Mouse (Mus musculus) limb, embryonic 12.5 days (tissue): ENCODE data around the gene H2al1b. TPM values are rescaled to one million over a fixed set of nuclear protein-coding genes. Genes with fewer than 3 reads are reported as not detected.
A peak's percentile ranks its signal among the peaks of the same experiment; 100 is the strongest.
"Not testable (repeated sequence)": the region's sequence is repeated elsewhere in the genome, so short reads cannot be mapped to it uniquely, and the experiment has no call there.

Source experiments
- ATAC-seq: fragments of 200-750 bp; cut with Nextera tagmentation; 2 replicates; pipeline ENCODE4 v1.8.0; 2017; ENCODE audit warnings: low read depth, moderate TSS enrichment; ENCODE audit not compliant: insufficient number of reproducible peaks, insufficient read depth, low FRiP score, low TSS enrichment
- H3K27ac ChIP-seq: fragments of 300-500 bp; sonication (generic); 2 replicates; pipeline ENCODE4 v1.5.1; 2016; ENCODE audit warnings: mild to moderate bottlenecking, moderate library complexity
- H3K27me3 ChIP-seq: fragments of 300-500 bp; sonication (generic); 2 replicates; pipeline ENCODE4 v1.6.1; 2016; ENCODE audit warnings: mild to moderate bottlenecking, moderate library complexity
- H3K36me3 ChIP-seq: fragments of 300-500 bp; sonication (generic); 2 replicates; pipeline ENCODE4 v1.6.1; 2016; ENCODE audit warnings: mild to moderate bottlenecking, moderate library complexity
- H3K4me1 ChIP-seq: fragments of 300-500 bp; sonication (generic); replicated peaks from 2 replicates; pipeline ENCODE4 v1.6.1; 2016
- H3K4me2 ChIP-seq: fragments of 300-500 bp; sonication (generic); 2 replicates; pipeline ENCODE4 v1.6.1; 2016; ENCODE audit warnings: mild to moderate bottlenecking, moderate library complexity
- H3K4me3 ChIP-seq: fragments of 300-500 bp; sonication (generic); replicated peaks from 2 replicates; pipeline ENCODE4 v1.5.1; 2016; ENCODE audit warnings: mild to moderate bottlenecking
- H3K9ac ChIP-seq: fragments of 300-500 bp; sonication (generic); replicated peaks from 2 replicates; pipeline ENCODE4 v1.6.1; 2016; ENCODE audit warnings: mild to moderate bottlenecking, moderate library complexity
- H3K9me3 ChIP-seq: fragments of 300-500 bp; sonication (generic); 2 replicates; pipeline ENCODE4 v1.6.1; 2016; ENCODE audit warnings: mild to moderate bottlenecking, moderate library complexity
- WGBS: fragments of 180-500 bp; shearing (Covaris S2); methylation state at CpG from one replicate; pipeline ENCODE4 v1.1.7; 2016; 5-methylcytosine and 5-hydroxymethylcytosine counted together
- polyA plus RNA-seq: library from polyadenylated mRNA; unstranded; fragments of >200 nt; fragmentation: Nextera tagmentation; extraction: Ambion mirVana; gene quantifications from 2 replicates; pipeline ENCODE4 v1.2.1, GENCODE M21; 2016

H2al1b gene
- polyA plus RNA-seq, 1 experiment from 2014 or later, result not detected

- Histone ChIP-seq H3K4me3 (no peak overlapping the region), H3K27me3 (peaks cover 36% of the 10 kb centered on the region), H3K27ac (no peak overlapping the region), H3K9me3 (no peaks in the 10 kb centered on the region), H3K4me2 (no peak overlapping the region), H3K4me1 (no peaks in the 10 kb centered on the region), H3K9ac (no peak overlapping the region), H3K36me3 (no peaks in the 10 kb centered on the region)
- 74% methylated on average over 4 of the region's 4 CpGs for WGBS
- no peak for ATAC-seq
These were observed 13.0 kb upstream of the H2al1b start for GRCm38 (mm10) chrX:11289244-11289643.

GRCm38 (mm10) chrX:11298957-11299356, 3.3 kb upstream of the H2al1b start, which contains the start of gene H2al1a:
Gene H2al1a, plus strand, starts transcription at chrX:11299257.
- not testable (repeated sequence) for H3K36me3 ChIP-seq, H3K4me1 ChIP-seq, H3K9ac ChIP-seq, H3K27ac ChIP-seq, ATAC-seq, H3K27me3 ChIP-seq, H3K4me2 ChIP-seq, H3K4me3 ChIP-seq, H3K9me3 ChIP-seq
- no CpG with 5 or more reads among the region's 3 CpGs for WGBS

- H3K36me3 ChIP-seq, H3K4me1 ChIP-seq, H3K9ac ChIP-seq, ATAC-seq, H3K27ac ChIP-seq, H3K27me3 ChIP-seq, H3K4me2 ChIP-seq, H3K9me3 ChIP-seq, H3K4me3 ChIP-seq: not testable (repeated sequence)
- 83% methylated on average over 1 of the region's 6 CpGs for WGBS
These were observed 3.1 kb downstream of the H2al1b start, which contains the start of gene H2al1c for GRCm38 (mm10) chrX:11305355-11305754. Gene H2al1c, plus strand, starts transcription at chrX:11305655.

- H3K4me1 ChIP-seq, H3K27ac ChIP-seq, H3K9ac ChIP-seq, H3K27me3 ChIP-seq, H3K36me3 ChIP-seq, H3K9me3 ChIP-seq, H3K4me2 ChIP-seq, ATAC-seq, H3K4me3 ChIP-seq: not testable (repeated sequence)
- no CpG with 5 or more reads among the region's 6 CpGs for WGBS
These were observed 6.3 kb downstream of the H2al1b start, which contains the start of gene H2al1d for GRCm38 (mm10) chrX:11308524-11308923. Gene H2al1d, plus strand, starts transcription at chrX:11308824.

GRCm38 (mm10) chrX:11311634-11312033, 9.4 kb downstream of the H2al1b start, which contains the start of gene H2al1e:
Gene H2al1e, plus strand, starts transcription at chrX:11311934.
- not testable (repeated sequence) for H3K9ac ChIP-seq, H3K4me1 ChIP-seq, ATAC-seq, H3K4me3 ChIP-seq, H3K9me3 ChIP-seq, H3K36me3 ChIP-seq, H3K27ac ChIP-seq, H3K27me3 ChIP-seq, H3K4me2 ChIP-seq
- no CpG with 5 or more reads among the region's 3 CpGs for WGBS

GRCm38 (mm10) chrX:11314858-11315257, 12.6 kb downstream of the H2al1b start, which contains the start of gene H2al1f:
Gene H2al1f, plus strand, starts transcription at chrX:11315158.
- H3K9me3 ChIP-seq, H3K9ac ChIP-seq, H3K4me2 ChIP-seq, H3K4me3 ChIP-seq, H3K27me3 ChIP-seq, H3K4me1 ChIP-seq, ATAC-seq, H3K36me3 ChIP-seq, H3K27ac ChIP-seq: not testable (repeated sequence)
- WGBS, result no CpG with 5 or more reads among the region's 6 CpGs

- not testable (repeated sequence) for H3K9ac ChIP-seq, H3K9me3 ChIP-seq, ATAC-seq, H3K4me1 ChIP-seq, H3K36me3 ChIP-seq, H3K27me3 ChIP-seq, H3K4me3 ChIP-seq, H3K27ac ChIP-seq, H3K4me2 ChIP-seq
- WGBS, result no CpG with 5 or more reads among the region's 3 CpGs
These were observed 15.7 kb downstream of the H2al1b start, which contains the start of gene H2al1g for GRCm38 (mm10) chrX:11317956-11318355. Gene H2al1g, plus strand, starts transcription at chrX:11318256.

- whole genome bisulfite sequencing, result no CpG with 5 or more reads among the region's 6 CpGs
These were observed 19.0 kb downstream of the H2al1b start, which contains the start of gene H2al1h for GRCm38 (mm10) chrX:11321192-11321591. Gene H2al1h, plus strand, starts transcription at chrX:11321492.

GRCm38 (mm10) chrX:11324359-11324758, 22.1 kb downstream of the H2al1b start, which contains the start of gene H2al1i:
Gene H2al1i, plus strand, starts transcription at chrX:11324659.
- not testable (repeated sequence) for ATAC-seq, H3K36me3 ChIP-seq, H3K27ac ChIP-seq, H3K4me2 ChIP-seq, H3K9ac ChIP-seq, H3K27me3 ChIP-seq, H3K4me1 ChIP-seq, H3K4me3 ChIP-seq, H3K9me3 ChIP-seq
- WGBS, result no CpG with 5 or more reads among the region's 5 CpGs

More at GRCm38 (mm10) chrX:11321192-11321591, 19.0 kb downstream of the H2al1b start, which contains the start of gene H2al1h:
- not testable (repeated sequence) for H3K9ac ChIP-seq, H3K27me3 ChIP-seq, H3K27ac ChIP-seq, ATAC-seq, H3K9me3 ChIP-seq, H3K4me1 ChIP-seq, H3K4me3 ChIP-seq, H3K4me2 ChIP-seq, H3K36me3 ChIP-seq

GRCm38 (mm10) chrX:11327522-11327921, 25.3 kb downstream of the H2al1b start, which contains the start of gene H2al1j:
Gene H2al1j, plus strand, starts transcription at chrX:11327822.
- not testable (repeated sequence) for H3K9me3 ChIP-seq, ATAC-seq, H3K9ac ChIP-seq, H3K27ac ChIP-seq, H3K36me3 ChIP-seq, H3K4me1 ChIP-seq, H3K4me3 ChIP-seq, H3K4me2 ChIP-seq
- H3K27me3 ChIP-seq, result peaks cover 25% of the 10 kb centered on the region
- 81% methylated on average over 2 of the region's 2 CpGs for WGBS

- Histone ChIP-seq H3K4me3 (no peak overlapping the region), H3K9me3 (no peaks in the 10 kb centered on the region), H3K4me2 (peak overlapping the region; percentile 27; the same call in 1 of the 2 replicates), H3K9ac (no peak overlapping the region), H3K36me3 (no peaks in the 10 kb centered on the region), H3K27ac (peak overlapping the region; percentile 59), H3K4me1 (peaks cover 9% of the 10 kb centered on the region; the same call in 1 of the 2 replicates), H3K27me3 (peaks cover 3% of the 10 kb centered on the region; the same call in 1 of the 2 replicates)
- peak; percentile 42; the same call in 1 of the 2 replicates for ATAC-seq
- WGBS, result 24% methylated on average over 9 of the region's 9 CpGs
These were observed 43.5 kb downstream of the H2al1b start for GRCm38 (mm10) chrX:11345762-11346161.

GRCm38 (mm10) chrX:11346756-11347155, 44.5 kb downstream of the H2al1b start:
- no peak for ATAC-seq
- Histone ChIP-seq H3K4me2 (no peak overlapping the region), H3K4me1 (peaks cover 9% of the 10 kb centered on the region; the same call in 1 of the 2 replicates), H3K27me3 (peaks cover 9% of the 10 kb centered on the region; the same call in 1 of the 2 replicates), H3K27ac (no peak overlapping the region), H3K4me3 (no peak overlapping the region), H3K36me3 (no peaks in the 10 kb centered on the region), H3K9ac (no peak overlapping the region), H3K9me3 (no peaks in the 10 kb centered on the region)
- WGBS, result 88% methylated on average over 3 of the region's 3 CpGs
